Mouse (Mus musculus): ENCODE measurements around the gene Csk.

Gene Csk

GRCm38 (mm10) chr9:57653283-57653682 lies at the start of gene Csk:
Gene Csk (minus strand): TSS chr9:57653631.
- WGBS = 81% methylated on average over 5 of the region's 5 CpGs

DNA sequence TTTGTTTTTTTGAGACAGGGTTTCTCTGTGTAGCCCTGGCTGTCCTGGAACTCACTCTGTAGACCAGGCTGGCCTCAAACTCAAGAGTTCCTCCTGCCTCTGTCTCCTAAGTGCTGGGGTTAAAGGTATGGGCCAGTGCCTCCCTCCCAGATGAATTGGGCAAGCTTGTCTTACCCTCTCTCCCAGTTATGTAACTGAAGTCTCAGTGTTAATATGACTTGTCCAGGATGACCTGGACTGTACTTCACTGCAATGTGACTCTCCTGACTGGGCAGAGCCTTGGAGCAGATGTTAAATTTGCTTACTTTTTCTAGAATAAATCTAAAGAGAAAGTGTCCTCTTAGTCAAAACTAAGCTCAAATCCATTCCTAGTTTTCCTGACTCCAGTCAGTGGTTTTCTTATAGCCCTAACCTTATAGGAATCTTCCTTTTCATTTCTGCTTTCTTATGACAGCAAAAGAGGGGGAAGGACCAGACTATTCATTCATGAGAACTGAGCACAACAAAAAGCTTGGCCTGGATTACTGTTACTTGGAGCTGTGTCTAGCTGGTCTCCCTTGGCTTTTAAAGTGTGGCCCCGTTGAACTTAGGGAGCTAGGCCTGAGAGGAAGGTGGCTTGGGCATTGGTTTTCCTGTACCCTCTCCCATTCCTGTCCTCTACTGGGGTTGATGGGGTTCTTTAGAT lies 45.2 kb upstream of the Csk start:
- 74% methylated on average over 1 of the region's 1 CpGs for WGBS

DNA sequence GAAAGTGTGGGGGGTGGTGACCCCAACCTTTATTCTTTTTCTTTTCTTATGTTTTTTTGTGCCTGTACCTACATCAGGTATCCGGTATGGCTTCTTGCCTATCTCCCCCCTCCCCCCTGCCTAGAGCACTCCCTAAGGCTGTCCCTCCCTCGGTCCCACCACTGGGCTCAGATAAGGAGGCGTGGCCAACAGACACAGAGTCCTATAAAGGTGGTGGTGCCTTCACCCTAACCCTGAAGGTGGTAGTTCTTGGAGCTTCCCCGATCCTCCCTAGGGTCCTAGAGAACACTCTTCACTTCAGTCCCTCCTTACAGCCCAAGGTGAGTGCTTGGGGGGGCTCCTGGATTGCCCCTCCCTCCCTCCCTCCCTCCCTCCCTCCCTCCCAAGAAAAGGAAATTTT lies 43.9 kb upstream of the Csk start:
- 36% methylated on average over 4 of the region's 4 CpGs for WGBS

DNA sequence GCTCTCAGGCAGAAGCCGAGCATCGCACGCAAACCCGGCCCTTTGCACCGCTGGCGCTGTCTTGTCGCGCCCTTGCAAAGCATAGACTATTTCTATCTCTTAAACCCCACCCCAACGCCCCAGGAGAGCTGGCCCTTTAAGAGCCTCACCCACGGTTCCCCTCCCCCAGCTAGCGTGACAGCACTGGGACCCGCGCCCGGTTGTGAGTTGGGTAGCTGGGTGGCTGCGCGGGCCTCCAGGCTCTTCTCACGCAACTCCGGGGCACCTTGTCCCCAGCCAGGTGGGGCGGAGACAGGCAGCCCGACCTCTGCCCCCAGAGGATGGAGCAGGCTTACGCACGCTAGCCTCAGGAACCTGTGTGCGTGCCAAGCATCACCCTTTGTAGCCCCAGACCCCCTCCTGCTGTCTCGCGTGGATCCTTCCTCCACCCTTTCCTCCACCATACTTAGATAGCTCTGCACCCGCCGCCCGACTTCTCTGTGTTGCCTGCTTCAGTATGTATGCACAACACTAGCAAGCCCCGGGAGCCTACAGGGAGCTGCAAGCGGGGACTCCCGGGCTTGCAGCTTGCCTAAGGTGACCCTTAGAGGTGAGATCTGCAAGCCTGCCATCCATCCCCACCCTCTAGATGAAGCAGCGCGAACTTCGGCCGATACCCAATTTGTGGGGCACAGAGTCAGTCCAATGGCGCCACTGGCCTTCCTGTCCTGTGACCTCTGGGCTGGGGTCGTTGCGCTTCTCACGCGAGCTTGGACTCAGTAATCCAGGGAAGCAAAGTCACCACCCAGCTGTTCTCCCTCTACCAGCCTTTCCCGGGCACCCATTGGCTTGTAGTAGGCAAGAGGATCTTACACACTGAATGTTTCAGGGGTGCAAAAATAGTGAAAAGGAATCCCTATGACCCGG lies 43.2 kb upstream of the Csk start:
- 3% methylated on average over 42 of the region's 42 CpGs for WGBS

GRCm38 (mm10) chr9:57694108-57694507 lies 40.7 kb upstream of the Csk start:
- 92% methylated on average over 2 of the region's 2 CpGs for WGBS

DNA sequence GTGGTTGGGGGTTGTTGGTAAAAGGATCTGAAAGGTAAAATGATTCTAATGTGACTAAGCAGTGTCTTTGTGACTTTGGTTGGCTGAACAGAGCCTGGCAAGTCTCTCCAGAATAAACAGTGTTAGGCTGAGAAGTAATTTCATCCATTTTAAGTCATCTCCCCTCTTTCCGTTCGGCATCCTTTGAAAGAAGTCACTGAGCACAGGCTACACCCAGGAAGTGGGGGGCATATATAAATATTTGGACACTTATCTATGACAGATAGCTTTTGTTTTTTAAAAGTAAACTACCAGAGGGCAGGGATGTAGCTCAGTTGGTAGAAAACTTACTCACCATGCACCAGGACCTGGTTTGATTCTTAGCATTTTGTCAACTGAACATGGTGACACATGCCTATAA lies 35.2 kb upstream of the Csk start:
- WGBS = 91% methylated on average over 2 of the region's 2 CpGs

DNA sequence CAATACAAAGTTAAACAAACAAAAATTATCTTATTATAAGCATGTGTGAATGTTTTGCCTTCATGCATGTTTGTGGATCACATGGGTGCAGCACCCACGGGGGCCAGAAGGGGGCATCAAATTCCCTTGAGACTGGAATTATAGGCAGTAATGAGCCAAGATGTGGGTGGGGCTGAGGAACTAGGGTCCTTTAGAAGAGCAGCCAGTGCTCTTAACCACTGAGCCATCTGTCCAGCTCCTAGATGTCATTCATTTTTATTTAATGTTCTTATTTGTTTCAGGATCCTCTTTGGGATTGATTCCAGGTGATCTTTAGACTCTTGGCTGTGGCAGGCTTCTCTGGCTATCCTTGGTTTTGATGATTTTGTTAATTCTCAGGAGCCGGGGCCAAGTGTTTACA lies 34.7 kb upstream of the Csk start:
- 51% methylated on average over 2 of the region's 2 CpGs for WGBS

GRCm38 (mm10) chr9:57687751-57688150 lies 34.3 kb upstream of the Csk start, which contains the start of gene Cyp1a1:
Gene Cyp1a1 (plus strand): TSS chr9:57687928.
- 88% methylated on average over 2 of the region's 2 CpGs for WGBS

GRCm38 (mm10) chr9:57686011-57686410 lies 32.6 kb upstream of the Csk start:
- WGBS = 94% methylated on average over 5 of the region's 5 CpGs

GRCm38 (mm10) chr9:57683520-57683919 lies 30.1 kb upstream of the Csk start, which contains the start of gene Cyp1a2:
Gene Cyp1a2 (minus strand): TSS chr9:57683703.
- 81% methylated on average over 5 of the region's 5 CpGs for WGBS

- 86% methylated on average over 10 of the region's 10 CpGs for WGBS
Observed at GRCm38 (mm10) chr9:57681411-57681810, 28.0 kb upstream of the Csk start.

DNA sequence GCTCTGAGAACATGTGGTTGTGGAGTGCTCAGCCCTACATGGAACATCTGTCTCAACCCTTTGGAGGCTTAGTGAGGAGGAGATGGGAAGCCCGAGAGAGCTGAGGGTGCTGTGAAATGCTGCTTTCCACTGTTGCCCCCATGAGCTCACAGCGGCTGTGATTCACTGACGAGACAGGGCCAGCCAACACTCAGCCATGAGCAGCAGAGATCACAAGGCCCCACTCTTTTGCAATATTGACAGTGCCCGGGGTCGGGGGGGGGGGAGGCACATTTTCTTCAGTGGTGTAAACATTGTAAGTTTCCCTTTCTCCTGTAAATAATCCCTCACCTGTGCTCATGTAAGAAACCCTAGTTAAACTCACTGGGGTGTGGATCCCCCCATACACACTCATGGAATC lies 18.1 kb upstream of the Csk start:
- WGBS = 86% methylated on average over 5 of the region's 5 CpGs

DNA sequence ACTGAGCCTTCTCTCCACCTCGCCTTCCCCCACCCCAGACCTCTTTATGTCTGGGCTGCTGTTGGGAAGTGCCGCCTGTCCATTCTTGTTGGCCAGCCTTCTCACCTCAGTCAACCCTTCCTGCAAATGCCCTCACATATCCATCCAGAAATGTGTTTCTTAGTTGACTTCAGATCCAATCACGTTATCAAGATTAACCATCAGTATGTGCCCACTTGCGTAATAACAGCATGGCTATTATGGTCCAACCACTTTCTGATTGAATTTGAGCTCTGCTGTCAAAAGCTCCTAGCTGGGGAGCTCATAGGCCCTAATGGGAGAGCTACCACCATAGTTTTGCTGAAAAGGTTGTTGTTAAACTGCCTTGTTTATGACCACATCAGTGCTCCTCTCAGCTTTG lies 17.6 kb upstream of the Csk start:
- 97% methylated on average over 4 of the region's 4 CpGs for WGBS

- WGBS = 89% methylated on average over 3 of the region's 3 CpGs
Observed at GRCm38 (mm10) chr9:57669566-57669965, 16.1 kb upstream of the Csk start.

DNA sequence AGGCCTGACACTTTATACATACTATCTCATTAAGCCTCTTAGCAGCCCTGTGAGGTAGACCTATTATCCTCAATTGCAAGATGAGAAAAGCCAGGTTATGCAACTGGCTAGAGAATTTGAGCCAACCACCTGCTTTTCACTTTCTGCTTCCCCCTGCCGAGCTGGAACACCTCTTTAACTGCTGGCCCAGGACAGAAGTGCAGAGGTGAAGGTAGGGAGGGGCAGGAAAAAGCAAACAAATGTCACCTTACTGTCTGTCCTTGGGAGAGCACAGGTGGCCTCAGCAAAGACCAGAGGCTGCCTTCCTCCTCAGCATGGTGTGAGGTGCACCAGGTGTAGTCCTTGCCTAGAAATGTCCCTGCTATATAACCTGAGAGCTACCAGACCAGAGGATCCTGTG lies 14.8 kb upstream of the Csk start:
- 71% methylated on average over 1 of the region's 1 CpGs for WGBS

GRCm38 (mm10) chr9:57667817-57668216 lies 14.4 kb upstream of the Csk start:
- WGBS = 73% methylated on average over 11 of the region's 11 CpGs

GRCm38 (mm10) chr9:57667136-57667535 lies 13.7 kb upstream of the Csk start:
- WGBS = 73% methylated on average over 3 of the region's 3 CpGs

DNA sequence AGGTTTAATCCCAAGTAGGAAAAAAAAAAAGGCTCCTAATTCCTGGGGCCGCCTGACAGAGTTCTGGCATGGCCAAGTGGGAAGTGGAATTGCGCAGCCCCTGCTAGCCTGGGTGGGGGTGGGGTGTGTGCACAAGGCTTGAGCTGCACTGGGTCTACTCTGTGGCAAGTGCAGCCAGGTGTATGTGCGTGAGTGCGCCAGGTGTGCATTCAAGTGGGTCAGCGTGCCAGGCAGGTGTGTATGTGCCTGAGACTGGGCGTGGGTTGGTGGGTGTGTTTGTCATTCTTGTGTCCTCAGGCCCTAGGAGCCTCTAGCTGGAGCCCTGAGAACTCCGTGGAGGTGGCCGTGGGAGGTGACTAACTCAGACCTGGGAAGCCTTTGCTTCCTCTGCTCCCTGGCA lies 13.1 kb upstream of the Csk start:
- WGBS = 90% methylated on average over 8 of the region's 8 CpGs

- 75% methylated on average over 7 of the region's 7 CpGs for WGBS
Observed at GRCm38 (mm10) chr9:57664616-57665015, 11.2 kb upstream of the Csk start.

DNA sequence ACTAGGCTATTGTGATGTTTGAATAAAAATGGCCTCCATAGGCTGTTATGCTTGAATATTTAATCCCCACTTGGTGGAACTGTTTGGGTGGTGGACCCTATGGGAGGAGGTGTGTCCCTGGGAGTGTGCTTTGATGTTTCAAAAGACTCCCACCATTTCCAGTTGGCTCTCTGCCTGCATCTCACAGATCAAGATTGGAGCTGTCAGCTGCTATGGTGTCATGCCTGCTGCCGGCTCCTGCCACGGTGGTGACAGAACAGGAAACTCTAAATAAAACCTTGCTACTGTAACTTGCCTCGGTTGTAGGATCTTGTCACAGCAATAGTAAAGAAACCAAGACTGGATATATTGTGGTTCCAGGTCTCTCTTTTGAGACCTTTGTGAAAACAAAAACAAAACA lies 8.1 kb upstream of the Csk start:
- WGBS = 28% methylated on average over 3 of the region's 3 CpGs

DNA sequence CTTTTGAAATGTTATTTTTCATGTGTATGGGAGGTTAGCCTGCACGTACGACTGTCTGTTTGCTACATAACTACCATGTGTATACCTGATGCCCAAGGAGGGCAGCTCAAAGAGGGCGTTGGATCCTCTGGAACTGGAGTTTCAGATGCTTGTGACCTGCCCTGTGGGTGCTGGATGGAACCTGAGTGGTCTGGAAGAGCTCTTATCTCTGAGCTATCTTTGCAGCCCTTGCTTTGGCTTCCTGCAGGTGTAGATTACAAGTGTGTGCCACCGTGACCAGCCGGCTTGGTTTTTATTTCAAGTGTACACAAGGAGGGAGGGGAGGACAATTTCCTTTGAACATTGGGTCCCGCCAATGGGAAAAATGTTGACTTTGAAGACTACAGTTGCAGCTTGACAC lies 7.1 kb upstream of the Csk start:
- WGBS = 86% methylated on average over 6 of the region's 6 CpGs

- 21% methylated on average over 4 of the region's 4 CpGs for WGBS
Observed at GRCm38 (mm10) chr9:57659774-57660173, 6.3 kb upstream of the Csk start.

DNA sequence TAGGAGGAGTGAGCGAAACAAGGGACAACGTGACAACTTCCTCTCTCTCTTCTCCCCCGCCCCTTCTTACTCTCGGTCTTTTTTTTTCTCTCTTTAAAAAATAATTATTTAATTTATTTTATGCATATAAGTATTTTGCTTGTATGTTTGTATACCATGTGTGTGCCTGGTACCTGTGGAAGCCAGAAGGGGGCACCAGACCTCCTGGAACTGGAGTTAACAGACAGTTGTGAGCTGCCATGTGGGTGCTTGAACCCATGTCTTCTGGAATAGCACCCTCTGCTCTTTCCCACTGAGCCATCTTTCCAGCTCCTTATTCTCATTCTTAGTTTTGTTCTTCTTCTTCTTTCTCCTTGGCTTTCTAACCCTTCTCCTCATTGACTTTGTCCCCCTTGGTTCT lies 5.5 kb upstream of the Csk start:
- 82% methylated on average over 4 of the region's 4 CpGs for WGBS

Measured in cerebral cortex, adult 2 months (tissue).